Mouse (Mus musculus) heart, embryonic 15.5 days (tissue): Measurements from ENCODE around the gene Wwp2. TPM values are rescaled to one million over a fixed set of nuclear protein-coding genes. Genes with fewer than 3 reads are reported as not detected.

Experiments used
- ATAC-seq: fragments of 200-750 bp; cut with Nextera tagmentation; replicated peaks from 2 replicates; pipeline ENCODE4 v1.8.0; 2017; ENCODE audit warnings: low read depth, moderate TSS enrichment; ENCODE audit not compliant: insufficient number of reproducible peaks, insufficient read depth, low FRiP score
- H3K27ac ChIP-seq: fragments of 300-500 bp; sonication (generic); 2 replicates; pipeline ENCODE4 v1.5.1; 2015; ENCODE audit warnings: mild to moderate bottlenecking, inconsistent platforms
- H3K27me3 ChIP-seq: fragments of 300-500 bp; sonication (generic); 2 replicates; pipeline ENCODE4 v1.6.1; 2015; ENCODE audit warnings: inconsistent platforms
- H3K36me3 ChIP-seq: fragments of 300-500 bp; sonication (generic); 2 replicates; pipeline ENCODE4 v1.6.1; 2015; ENCODE audit warnings: mild to moderate bottlenecking, inconsistent platforms
- H3K4me1 ChIP-seq: fragments of 300-500 bp; sonication (generic); replicated peaks from 2 replicates; pipeline ENCODE4 v1.6.1; 2015; ENCODE audit warnings: inconsistent platforms
- H3K4me2 ChIP-seq: fragments of 300-500 bp; sonication (generic); 2 replicates; pipeline ENCODE4 v1.6.1; 2015; ENCODE audit warnings: inconsistent platforms, mild to moderate bottlenecking, moderate library complexity
- H3K4me3 ChIP-seq: fragments of 300-500 bp; sonication (generic); 2 replicates; pipeline ENCODE4 v1.5.1; 2015; ENCODE audit warnings: mild to moderate bottlenecking, inconsistent platforms
- H3K9ac ChIP-seq: fragments of 300-500 bp; sonication (generic); 2 replicates; pipeline ENCODE4 v1.6.1; 2015; ENCODE audit warnings: mild to moderate bottlenecking, inconsistent platforms
- H3K9me3 ChIP-seq: fragments of 300-500 bp; sonication (generic); replicated peaks from 2 replicates; pipeline ENCODE4 v1.6.1; 2016; ENCODE audit warnings: inconsistent platforms
- WGBS: fragments of 180-500 bp; shearing (Covaris S2); methylation state at CpG from one replicate; pipeline ENCODE4 v1.1.7; 2015; ENCODE audit warnings: mixed read lengths; 5-methylcytosine and 5-hydroxymethylcytosine counted together
- polyA plus RNA-seq: library from polyadenylated mRNA; unstranded; fragments of >200 nt; fragmentation: Nextera tagmentation; extraction: Ambion mirVana; gene quantifications from 2 replicates; pipeline ENCODE4 v1.2.1, GENCODE M21; 2015

The Wwp2 gene
- polyA plus RNA-seq, 1 experiment from 2014 or later: 27.5 TPM

DNA sequence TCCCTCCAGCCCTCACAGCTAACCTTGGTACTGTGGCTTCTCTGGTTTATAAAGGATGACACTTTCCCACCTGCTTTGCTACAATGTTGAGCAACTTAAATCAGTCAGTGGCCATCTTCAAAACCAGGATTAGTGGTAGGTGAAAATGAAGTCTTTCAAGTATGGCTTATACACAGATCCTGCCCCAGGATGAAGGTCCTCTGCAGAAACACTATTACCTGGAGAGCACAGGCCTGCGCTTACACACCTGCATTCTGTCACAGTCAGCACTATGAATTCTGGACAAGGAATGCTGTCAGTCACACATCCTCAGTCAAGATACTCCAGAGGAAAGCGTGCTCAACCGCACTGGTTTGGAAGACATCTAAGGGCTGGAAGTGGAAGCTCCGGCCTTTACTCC is 145.4 kb downstream of the Wwp2 start:
- H3K4me3 ChIP-seq: no peak overlapping the region
- H3K9me3 ChIP-seq: no peaks in the 10 kb centered on the region
- ATAC-seq: no peak
- H3K4me1 ChIP-seq: peaks cover 8% of the 10 kb centered on the region
- 96% methylated on average over 4 of the region's 4 CpGs for WGBS
- H3K4me2 ChIP-seq: no peak overlapping the region
- no peaks in the 10 kb centered on the region for H3K27me3 ChIP-seq
- no peak overlapping the region for H3K9ac ChIP-seq
- H3K36me3 ChIP-seq: peaks cover 75% of the 10 kb centered on the region
- no peak overlapping the region for H3K27ac ChIP-seq

DNA sequence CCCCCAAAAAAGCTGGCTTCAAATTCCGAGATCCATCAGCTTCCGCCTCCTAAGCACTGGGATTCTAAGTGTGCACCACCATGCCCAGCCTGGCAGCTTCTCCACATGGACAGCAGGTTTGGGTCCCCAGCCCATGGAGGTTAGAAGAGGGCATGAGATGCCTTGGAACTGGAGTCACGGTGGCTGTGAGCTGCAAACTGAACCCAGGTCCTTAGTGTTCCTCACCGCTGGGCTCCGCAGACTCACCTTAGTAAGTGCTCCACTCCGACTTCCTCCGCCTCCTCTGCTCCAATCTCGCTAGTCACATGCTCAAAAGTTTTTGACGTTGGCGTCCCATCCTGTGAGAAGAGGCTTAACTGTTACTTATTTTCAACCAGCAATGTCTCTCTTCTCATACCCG is 146.0 kb downstream of the Wwp2 start:
- Histone ChIP-seq H3K4me1 (peaks cover 12% of the 10 kb centered on the region), H3K9ac (no peak overlapping the region), H3K27ac (no peak overlapping the region), H3K9me3 (no peaks in the 10 kb centered on the region), H3K27me3 (no peaks in the 10 kb centered on the region), H3K4me2 (no peak overlapping the region), H3K4me3 (no peak overlapping the region), H3K36me3 (peaks cover 75% of the 10 kb centered on the region)
- 90% methylated on average over 11 of the region's 11 CpGs for WGBS
- no peak for ATAC-seq

DNA sequence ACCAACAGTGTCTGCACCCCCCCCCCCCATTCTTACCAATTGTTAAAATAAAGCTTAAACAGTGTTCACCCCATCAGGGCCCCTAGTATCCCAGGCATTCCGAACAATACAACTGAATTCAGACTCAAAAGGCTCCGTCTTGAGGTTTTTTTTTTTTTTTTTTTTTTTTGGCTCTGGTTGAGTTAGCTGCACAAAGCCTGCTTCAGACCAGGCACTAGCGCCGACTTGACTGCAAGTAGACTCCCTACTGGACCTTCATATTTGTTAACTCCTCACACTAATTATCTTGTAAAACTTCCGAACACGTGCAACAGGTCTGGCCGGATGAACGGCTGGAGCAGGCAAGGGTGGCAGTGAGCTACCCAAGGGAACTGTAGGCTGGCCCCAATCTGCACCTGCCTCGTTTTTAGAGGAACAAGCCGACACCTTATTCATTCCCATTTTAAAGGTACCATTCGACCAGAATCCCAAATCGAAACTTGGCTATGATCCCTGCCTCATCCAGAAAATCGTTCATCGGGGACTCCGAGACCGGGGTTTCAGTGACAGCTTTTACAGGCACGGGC is 151.3 kb downstream of the Wwp2 start:
- Histone ChIP-seq H3K4me3 (peak overlapping the region; percentile 88), H3K9ac (peak overlapping the region; percentile 92), H3K4me2 (peak overlapping the region; percentile 67), H3K27me3 (no peaks in the 10 kb centered on the region), H3K36me3 (peaks cover 33% of the 10 kb centered on the region), H3K27ac (peak overlapping the region; percentile 82), H3K9me3 (no peaks in the 10 kb centered on the region), H3K4me1 (peaks cover 14% of the 10 kb centered on the region)
- under 1% methylated on average over 17 of the region's 17 CpGs for WGBS
- 0 out of 2 replicates have a peak, but pooled peaks have one; percentile 5 for ATAC-seq

DNA sequence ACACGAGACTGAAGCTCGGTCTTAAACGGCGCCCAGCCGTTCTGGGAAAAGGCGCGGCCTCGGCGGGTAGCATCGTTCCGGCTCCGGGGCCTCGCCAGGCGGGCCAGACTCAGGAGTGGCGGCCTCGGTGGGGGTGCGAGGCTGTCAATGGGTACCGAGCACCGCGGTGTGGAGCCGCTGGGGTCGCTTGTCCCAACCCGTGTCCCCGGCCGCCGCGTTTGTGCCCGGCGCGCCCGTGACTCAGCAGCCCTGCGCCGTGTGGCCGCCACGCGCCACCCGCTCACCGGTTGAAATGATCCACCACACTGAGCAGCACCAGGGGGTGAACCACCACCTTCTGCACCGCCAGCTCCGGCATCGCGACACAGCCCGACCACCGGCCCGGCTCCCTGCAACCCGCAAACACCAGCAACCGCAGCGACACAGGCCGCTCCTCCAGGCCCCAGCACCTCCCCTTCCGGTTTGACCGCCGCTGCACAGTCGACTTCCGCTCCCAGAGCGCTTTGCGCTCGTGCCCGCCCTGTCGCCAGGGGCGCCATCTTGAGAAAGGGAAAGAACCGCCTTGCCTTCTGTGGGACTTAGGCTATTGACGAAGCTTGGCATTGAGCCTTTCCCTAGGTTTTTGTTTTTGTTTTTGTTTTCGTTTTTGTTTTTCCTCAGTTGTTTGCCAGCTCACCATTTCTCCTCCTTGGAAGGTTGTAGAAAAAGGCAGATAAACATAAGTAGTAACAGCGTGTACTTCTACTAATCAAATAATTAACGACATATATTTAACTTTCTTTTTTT is 152.0 kb downstream of the Wwp2 start, which contains the start of gene Psmd7:
Gene Psmd7, minus strand, starts transcription at position 470 of the 786 bp plus-strand sequence.
- peak within 1 kb of the TSS; percentile 92 for H3K9ac ChIP-seq

DNA sequence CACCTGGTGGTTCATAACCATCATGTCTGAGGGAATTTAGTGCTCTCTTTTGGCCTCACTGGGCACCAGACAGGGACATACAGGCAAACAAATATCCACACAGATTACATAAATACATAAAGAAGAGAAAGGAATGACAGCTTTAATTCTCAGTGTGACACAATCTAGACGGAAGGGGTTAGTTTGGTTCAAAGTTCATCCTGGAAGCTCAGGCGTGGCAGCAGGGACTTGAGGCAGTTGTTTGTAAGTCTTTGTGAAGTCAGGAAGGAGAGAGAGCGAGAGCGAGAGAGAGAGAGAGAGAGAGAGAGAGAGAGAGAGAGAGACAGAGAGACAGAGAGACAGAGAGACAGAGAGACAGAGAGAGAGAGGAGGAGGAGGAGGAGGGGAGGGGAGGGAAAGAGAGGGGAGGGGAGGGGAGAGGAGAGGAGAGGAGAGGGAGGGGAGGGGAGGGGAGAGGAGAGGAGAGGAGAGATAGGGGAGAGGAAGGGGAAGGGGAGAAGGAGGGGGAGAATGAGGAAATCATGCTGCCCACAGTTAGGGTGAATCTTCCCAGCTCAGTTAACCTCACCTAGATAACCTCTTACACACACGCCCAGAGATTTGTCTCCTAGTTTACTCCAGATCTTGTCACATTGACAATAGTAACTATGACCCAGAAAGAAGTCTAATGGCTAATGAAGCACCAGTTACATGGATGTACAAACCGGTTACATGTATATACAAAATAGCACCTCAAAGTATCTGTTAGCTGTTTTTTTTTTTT is 158.0 kb downstream of the Wwp2 start:
- peaks cover 4% of the 10 kb centered on the region; the same call in 1 of the 2 replicates for H3K27me3 ChIP-seq
- 68% methylated on average over 4 of the region's 6 CpGs for WGBS

More for the DNA sequence above, 152.0 kb downstream of the Wwp2 start, which contains the start of gene Psmd7:
- Histone ChIP-seq H3K4me3 (peak within 1 kb of the TSS; percentile 88), H3K27ac (peak within 1 kb of the TSS; percentile 82), H3K4me2 (peak within 1 kb of the TSS; percentile 67), H3K27me3 (no peaks in the 10 kb centered on the region), H3K36me3 (peaks cover 27% of the 10 kb centered on the region), H3K4me1 (peaks cover 14% of the 10 kb centered on the region), H3K9me3 (no peaks in the 10 kb centered on the region)
- WGBS: 2% methylated on average over 65 of the region's 65 CpGs
- peak; percentile 95 for ATAC-seq

DNA sequence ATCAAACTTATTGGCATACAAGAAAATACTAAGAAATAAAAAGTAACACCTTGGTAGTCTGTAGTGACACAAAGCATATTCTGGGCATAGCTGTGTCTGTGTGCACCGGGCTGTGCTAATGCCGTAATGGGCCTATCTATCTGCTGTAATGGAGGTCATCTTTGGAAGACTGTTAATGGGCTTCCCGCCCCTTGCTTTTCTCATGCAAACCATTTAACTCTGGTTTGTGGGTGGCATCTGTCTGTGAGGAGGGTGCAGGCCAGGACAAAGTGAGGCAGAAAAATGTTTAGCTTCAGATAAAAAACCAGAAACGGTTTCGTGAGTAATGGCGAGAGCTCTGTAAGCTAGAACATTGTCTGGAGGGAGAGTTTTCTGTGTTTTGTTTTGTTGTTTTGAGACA is 158.7 kb downstream of the Wwp2 start:
- 76% methylated on average over 6 of the region's 6 CpGs for WGBS
- no peaks in the 10 kb centered on the region for H3K9me3 ChIP-seq
- no peak for ATAC-seq

More for the DNA sequence above, 158.0 kb downstream of the Wwp2 start:
- no peak overlapping the region for H3K4me3 ChIP-seq
- no peak for ATAC-seq
- H3K4me1 ChIP-seq: no peaks in the 10 kb centered on the region
- no peaks in the 10 kb centered on the region for H3K36me3 ChIP-seq
- no peak overlapping the region for H3K4me2 ChIP-seq
- H3K27ac ChIP-seq: no peak overlapping the region
- no peak overlapping the region for H3K9ac ChIP-seq
- no peaks in the 10 kb centered on the region for H3K9me3 ChIP-seq

DNA sequence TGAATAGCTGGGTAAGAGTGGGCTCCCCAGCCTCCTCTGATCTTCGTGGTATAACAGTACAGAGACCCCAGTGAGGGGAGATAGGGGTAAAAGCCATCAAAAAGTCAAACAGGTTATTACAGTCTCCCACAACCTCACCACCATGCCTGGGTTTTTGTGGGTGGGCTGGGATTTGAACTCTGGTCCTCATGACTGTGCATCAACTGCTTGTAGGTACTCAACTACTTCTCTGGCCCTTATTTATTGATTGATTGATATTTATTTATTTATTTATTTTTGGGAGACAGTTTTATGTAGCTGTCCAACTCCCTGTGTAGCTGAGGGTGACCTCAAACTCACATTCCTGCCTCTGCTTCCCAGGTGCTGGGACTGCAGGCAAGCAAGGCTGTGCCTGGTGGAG is 161.6 kb downstream of the Wwp2 start:
- Histone ChIP-seq H3K9me3 (no peaks in the 10 kb centered on the region), H3K4me1 (no peaks in the 10 kb centered on the region)
- 58% methylated on average over 1 of the region's 1 CpGs for whole genome bisulfite sequencing

More for the DNA sequence above, 158.7 kb downstream of the Wwp2 start:
- Histone ChIP-seq H3K4me1 (no peaks in the 10 kb centered on the region), H3K4me2 (no peak overlapping the region), H3K9ac (no peak overlapping the region), H3K27me3 (peaks cover 6% of the 10 kb centered on the region; the same call in 1 of the 2 replicates), H3K4me3 (no peak overlapping the region), H3K36me3 (no peaks in the 10 kb centered on the region), H3K27ac (no peak overlapping the region)

DNA sequence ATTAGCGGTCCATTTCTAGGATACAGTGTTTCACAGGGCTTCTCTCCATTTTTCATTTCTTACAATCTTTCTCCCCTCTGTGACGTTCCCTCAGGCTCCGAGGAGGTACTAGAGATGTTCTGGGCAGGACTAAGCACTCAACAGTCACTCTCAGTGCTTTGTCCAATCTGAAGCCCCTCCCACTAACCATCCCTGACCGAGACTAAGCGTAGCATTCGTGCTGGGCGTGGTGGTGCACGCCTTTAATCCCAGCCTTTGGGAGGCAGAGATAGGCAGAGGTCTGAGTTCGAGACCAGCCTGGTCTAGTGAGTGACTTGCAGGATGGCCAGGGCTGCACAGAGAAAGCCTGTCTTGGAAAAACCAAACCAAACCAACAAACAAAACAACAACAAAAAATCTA is 163.5 kb downstream of the Wwp2 start:
- H3K9ac ChIP-seq: no peak overlapping the region
- no peaks in the 10 kb centered on the region for H3K9me3 ChIP-seq
- WGBS: 79% methylated on average over 9 of the region's 9 CpGs
- ATAC-seq: no peak
- no peaks in the 10 kb centered on the region for H3K4me1 ChIP-seq
- peaks cover 16% of the 10 kb centered on the region for H3K27me3 ChIP-seq
- no peak overlapping the region for H3K4me2 ChIP-seq
- no peak overlapping the region for H3K27ac ChIP-seq
- H3K4me3 ChIP-seq: no peak overlapping the region
- no peaks in the 10 kb centered on the region for H3K36me3 ChIP-seq

More for the DNA sequence above, 161.6 kb downstream of the Wwp2 start:
- Histone ChIP-seq H3K9ac (no peak overlapping the region), H3K4me3 (no peak overlapping the region), H3K4me2 (no peak overlapping the region), H3K27me3 (peaks cover 20% of the 10 kb centered on the region), H3K27ac (no peak overlapping the region), H3K36me3 (no peaks in the 10 kb centered on the region)
- no peak for ATAC-seq

DNA sequence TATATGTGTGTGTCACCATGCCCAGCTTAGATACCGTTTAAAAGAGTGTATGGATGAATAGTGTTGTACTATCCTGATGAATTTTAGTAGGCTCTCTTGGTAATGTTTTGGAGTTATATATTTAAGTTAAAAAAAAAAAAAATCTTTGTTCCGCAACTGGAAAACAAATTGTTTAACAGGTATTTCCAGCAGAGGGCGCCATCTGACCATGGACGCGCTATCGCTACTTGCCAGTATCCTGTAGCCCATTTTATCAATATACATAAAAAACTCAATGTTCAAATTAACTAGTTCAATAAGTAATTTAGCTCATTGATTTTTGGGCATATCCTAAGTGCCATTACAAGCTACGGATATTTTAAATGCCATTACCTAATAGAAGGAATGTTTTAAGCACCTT is 166.9 kb downstream of the Wwp2 start:
- Histone ChIP-seq H3K9ac (no peak overlapping the region), H3K4me1 (no peaks in the 10 kb centered on the region), H3K9me3 (no peaks in the 10 kb centered on the region), H3K36me3 (no peaks in the 10 kb centered on the region), H3K27me3 (peaks cover 16% of the 10 kb centered on the region), H3K27ac (no peak overlapping the region), H3K4me2 (no peak overlapping the region), H3K4me3 (no peak overlapping the region)
- 5% methylated on average over 7 of the region's 7 CpGs for WGBS
- ATAC-seq: no peak
